Mouse (Mus musculus) midbrain, embryonic 11.5 days (tissue): ENCODE measurements at regions not wholly inside any gene's neighbourhood (a gene's known extent, or its start where the extent isn't known, plus 50 kb on each side); places are given as distances from the start of the nearest gene placed in this dataset.

Experiments used
- ATAC-seq: fragments of 200-750 bp; cut with Nextera tagmentation; 2 replicates; pipeline ENCODE4 v1.8.0; 2017; ENCODE audit warnings: moderate TSS enrichment, moderate library complexity; ENCODE audit not compliant: low FRiP score
- DNase-seq: peaks from one replicate; pipeline ENCODE4 v3.0.0; 2015; ENCODE audit warnings: low spot score; ENCODE audit errors: missing footprints
- H3K27ac ChIP-seq: fragments of 300-500 bp; sonication (generic); 2 replicates; pipeline ENCODE4 v1.5.1; 2014; ENCODE audit warnings: low read depth, low read length
- H3K27me3 ChIP-seq: fragments of 300-500 bp; sonication (generic); 2 replicates; pipeline ENCODE4 v1.6.1; 2014; ENCODE audit warnings: mild to moderate bottlenecking, low read length, moderate library complexity, mixed read lengths; ENCODE audit not compliant: control insufficient read depth, insufficient read depth
- H3K36me3 ChIP-seq: fragments of 300-500 bp; sonication (generic); 2 replicates; pipeline ENCODE4 v1.6.1; 2014; ENCODE audit warnings: mild to moderate bottlenecking, low read length, moderate library complexity, mixed read lengths; ENCODE audit not compliant: control insufficient read depth, insufficient read depth
- H3K4me1 ChIP-seq: fragments of 300-500 bp; sonication (generic); 2 replicates; pipeline ENCODE4 v1.6.1; 2014; ENCODE audit warnings: low read length; ENCODE audit not compliant: control insufficient read depth, insufficient read depth
- H3K4me2 ChIP-seq: fragments of 300-500 bp; sonication (generic); 2 replicates; pipeline ENCODE4 v1.6.1; 2014; ENCODE audit warnings: mild to moderate bottlenecking, moderate library complexity
- H3K4me3 ChIP-seq: fragments of 300-500 bp; sonication (generic); 2 replicates; pipeline ENCODE4 v1.5.1; 2014; ENCODE audit warnings: low read depth, low read length
- H3K9ac ChIP-seq: fragments of 300-500 bp; sonication (generic); 2 replicates; pipeline ENCODE4 v1.6.1; 2014; ENCODE audit warnings: low read length
- H3K9me3 ChIP-seq: fragments of 300-500 bp; sonication (generic); 2 replicates; pipeline ENCODE4 v1.6.1; 2016; ENCODE audit warnings: low read length; ENCODE audit not compliant: control insufficient read depth
- WGBS: fragments of 180-500 bp; shearing (Covaris S2); extraction: QIAGEN DNeasy Blood & Tissue Kit; methylation state at CpG from one replicate; pipeline ENCODE4 v1.1.7; 2014; 5-methylcytosine and 5-hydroxymethylcytosine counted together

DNA sequence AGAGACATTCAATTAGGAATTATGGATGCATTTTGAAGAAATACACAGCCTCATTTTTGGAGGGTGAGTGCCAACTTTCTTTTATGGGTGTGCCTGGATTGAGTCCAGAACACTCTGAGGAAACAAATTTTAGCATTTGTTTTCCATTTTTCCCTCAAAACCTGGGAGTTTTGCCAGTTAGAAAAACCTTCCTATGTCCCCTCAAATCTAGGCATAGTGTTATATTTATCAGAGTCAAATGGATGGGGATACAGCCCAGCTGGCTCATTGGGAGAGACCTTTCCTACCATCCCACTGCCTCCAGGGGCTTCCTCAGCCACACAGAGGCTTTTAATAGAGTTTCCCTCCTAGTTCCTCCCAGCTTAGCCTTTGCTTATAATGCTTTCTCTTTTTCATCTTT is 290.0 kb upstream of the N4bp1 start:
- no peak overlapping the region for H3K27ac ChIP-seq
- no peaks in the 10 kb centered on the region for H3K27me3 ChIP-seq
- H3K9me3 ChIP-seq = no peaks in the 10 kb centered on the region
- no peaks in the 10 kb centered on the region for H3K36me3 ChIP-seq
- H3K4me3 ChIP-seq = no peak overlapping the region
- peak; percentile 12 for DNase-seq
- no peaks in the 10 kb centered on the region for H3K4me1 ChIP-seq
- no peak overlapping the region for H3K4me2 ChIP-seq
- no peak overlapping the region for H3K9ac ChIP-seq
- ATAC-seq = no peak

DNA sequence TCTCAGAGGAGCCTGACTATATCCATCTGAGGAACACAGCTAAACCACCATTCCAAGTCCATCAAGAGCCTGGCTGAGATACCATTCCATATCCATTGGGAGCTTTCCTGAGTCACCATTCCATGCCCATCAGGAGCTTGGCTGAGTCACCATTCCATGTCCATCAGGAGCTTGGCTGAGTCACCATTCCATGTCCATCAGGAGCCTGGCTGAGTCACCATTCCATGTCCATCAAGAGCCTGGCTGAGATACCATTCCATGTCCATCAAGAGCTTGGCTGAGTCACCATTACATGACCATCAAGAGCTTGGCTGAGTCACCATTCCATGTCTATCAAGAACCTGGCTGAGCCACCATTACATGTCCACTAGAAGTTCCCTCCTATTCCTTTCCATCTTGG is 288.7 kb upstream of the N4bp1 start:
- ATAC-seq (no peak), DNase-seq (peak; percentile 19)
- Histone ChIP-seq H3K9me3 (no peaks in the 10 kb centered on the region), H3K36me3 (no peaks in the 10 kb centered on the region), H3K4me3 (no peak overlapping the region), H3K27ac (no peak overlapping the region), H3K4me1 (no peaks in the 10 kb centered on the region), H3K4me2 (no peak overlapping the region), H3K27me3 (no peaks in the 10 kb centered on the region), H3K9ac (no peak overlapping the region)

DNA sequence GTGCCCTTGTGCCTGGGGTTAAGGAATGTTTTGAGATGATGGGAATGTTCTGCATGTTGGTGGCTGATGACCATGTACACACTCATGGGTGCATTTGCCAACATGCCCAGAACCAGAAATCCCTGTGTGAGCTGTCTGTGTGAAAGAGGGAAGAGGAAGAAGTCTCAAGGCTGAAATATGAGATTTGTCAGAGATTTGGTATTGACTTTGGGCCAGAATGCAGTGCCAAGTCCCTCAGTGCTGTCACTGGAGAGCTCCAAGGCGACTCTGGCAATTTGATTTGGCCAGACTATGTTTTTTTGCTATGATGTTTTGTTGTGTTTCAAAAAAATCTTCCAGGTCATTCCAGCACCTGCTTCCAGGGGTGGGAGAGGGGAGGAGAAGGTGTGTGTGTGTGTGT is 281.7 kb upstream of the N4bp1 start:
- H3K9ac ChIP-seq = no peak overlapping the region
- DNase-seq = no peak
- no peak overlapping the region for H3K4me3 ChIP-seq
- no peaks in the 10 kb centered on the region; the same call in 1 of the 2 replicates for H3K27me3 ChIP-seq
- H3K9me3 ChIP-seq = no peaks in the 10 kb centered on the region
- H3K27ac ChIP-seq = no peak overlapping the region
- no peaks in the 10 kb centered on the region for H3K36me3 ChIP-seq
- no peaks in the 10 kb centered on the region for H3K4me1 ChIP-seq
- no peak for ATAC-seq
- H3K4me2 ChIP-seq = no peak overlapping the region
- WGBS = 86% methylated on average over 1 of the region's 1 CpGs

DNA sequence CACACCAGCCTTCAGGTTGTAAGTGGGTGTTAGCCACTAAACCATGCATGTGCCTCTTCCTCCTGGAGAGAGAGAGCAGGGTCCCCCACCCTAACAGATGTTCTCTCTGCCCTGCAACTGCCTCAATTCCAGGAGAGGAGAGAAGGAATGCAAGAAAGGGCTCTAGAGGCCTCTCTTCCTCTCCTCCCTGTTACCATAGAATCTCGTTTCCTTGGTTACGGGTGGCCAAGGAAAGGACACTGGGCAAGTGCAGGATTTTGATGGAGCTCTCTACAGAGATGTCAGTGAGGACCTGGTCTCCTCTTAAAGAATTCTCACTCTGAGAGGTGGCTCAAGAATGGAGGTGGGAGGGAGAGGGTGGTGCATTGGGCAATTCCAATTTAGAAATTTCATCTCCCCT is 275.4 kb upstream of the N4bp1 start:
- peaks cover 17% of the 10 kb centered on the region; the same call in 1 of the 2 replicates for H3K4me1 ChIP-seq
- H3K4me3 ChIP-seq = no peak overlapping the region
- peaks cover 2% of the 10 kb centered on the region for H3K27me3 ChIP-seq
- WGBS = 59% methylated on average over 2 of the region's 2 CpGs
- no peak overlapping the region for H3K4me2 ChIP-seq
- H3K9me3 ChIP-seq = no peaks in the 10 kb centered on the region
- no peak overlapping the region for H3K27ac ChIP-seq
- H3K36me3 ChIP-seq = no peaks in the 10 kb centered on the region
- DNase-seq = peak; percentile 87
- no peak overlapping the region for H3K9ac ChIP-seq
- ATAC-seq = no peak

DNA sequence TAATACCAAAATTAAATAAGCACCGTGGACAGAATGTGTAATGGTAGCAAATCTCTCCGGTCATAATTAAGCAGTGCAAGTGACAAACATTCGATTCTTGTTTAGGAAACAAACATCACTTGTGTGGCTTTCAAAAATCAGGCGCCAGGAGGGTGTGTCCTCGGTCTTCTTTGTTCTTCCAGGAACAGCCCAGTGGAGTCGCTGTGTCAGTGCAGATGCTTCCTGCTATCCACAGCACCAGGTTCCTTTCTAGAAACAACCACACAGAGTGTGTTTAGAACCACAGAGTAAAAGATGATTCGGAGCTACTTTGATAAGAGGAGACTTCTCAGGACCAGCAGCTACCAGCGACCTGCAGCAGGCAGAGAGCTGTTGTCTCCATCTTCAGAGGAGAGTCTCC is 273.3 kb upstream of the N4bp1 start:
- H3K27ac ChIP-seq = no peak overlapping the region
- H3K4me2 ChIP-seq = no peak overlapping the region
- WGBS = 41% methylated on average over 8 of the region's 8 CpGs
- DNase-seq (peak; percentile 89), ATAC-seq (no peak)
- H3K4me3 ChIP-seq = no peak overlapping the region
- H3K36me3 ChIP-seq = no peaks in the 10 kb centered on the region
- H3K4me1 ChIP-seq = peaks cover 19% of the 10 kb centered on the region
- H3K9ac ChIP-seq = no peak overlapping the region
- H3K27me3 ChIP-seq = peaks cover 2% of the 10 kb centered on the region
- no peaks in the 10 kb centered on the region for H3K9me3 ChIP-seq

DNA sequence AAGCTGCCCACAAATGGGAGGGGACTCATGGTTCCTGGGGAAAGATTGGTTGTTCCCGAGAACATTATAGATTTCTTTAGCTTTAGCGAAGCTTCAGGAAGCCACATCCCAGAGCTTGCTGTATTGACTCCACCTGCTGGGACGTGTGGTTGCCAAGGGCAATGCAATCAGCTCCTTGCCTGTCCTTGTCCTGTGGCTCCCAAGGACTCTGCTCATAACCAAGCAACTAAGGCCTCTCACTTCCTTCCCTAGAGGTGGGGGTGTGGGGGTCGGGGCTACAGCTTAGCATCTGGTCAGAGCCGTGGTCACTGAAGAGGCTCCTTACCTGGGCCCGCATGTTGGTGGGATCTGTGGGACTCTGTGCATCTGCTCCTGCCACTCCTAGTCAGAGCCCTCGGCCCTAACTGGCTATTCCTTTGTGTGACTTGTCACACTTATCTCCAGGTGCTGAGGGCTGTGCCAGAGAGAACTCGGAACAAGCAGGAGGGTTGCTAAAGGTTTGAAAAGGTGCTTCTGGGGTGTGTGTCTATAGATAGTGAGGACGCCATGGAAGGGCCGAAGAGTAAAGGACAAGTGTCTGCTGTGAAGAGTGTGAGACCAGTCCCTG is 270.9 kb upstream of the N4bp1 start:
- Histone ChIP-seq H3K36me3 (no peaks in the 10 kb centered on the region), H3K4me2 (no peak overlapping the region), H3K9me3 (no peaks in the 10 kb centered on the region), H3K4me1 (peaks cover 37% of the 10 kb centered on the region), H3K9ac (no peak overlapping the region), H3K27me3 (peaks cover 2% of the 10 kb centered on the region), H3K27ac (no peak overlapping the region), H3K4me3 (no peak overlapping the region)
- WGBS = 76% methylated on average over 10 of the region's 10 CpGs
- ATAC-seq = no peak
- no peak for DNase-seq

DNA sequence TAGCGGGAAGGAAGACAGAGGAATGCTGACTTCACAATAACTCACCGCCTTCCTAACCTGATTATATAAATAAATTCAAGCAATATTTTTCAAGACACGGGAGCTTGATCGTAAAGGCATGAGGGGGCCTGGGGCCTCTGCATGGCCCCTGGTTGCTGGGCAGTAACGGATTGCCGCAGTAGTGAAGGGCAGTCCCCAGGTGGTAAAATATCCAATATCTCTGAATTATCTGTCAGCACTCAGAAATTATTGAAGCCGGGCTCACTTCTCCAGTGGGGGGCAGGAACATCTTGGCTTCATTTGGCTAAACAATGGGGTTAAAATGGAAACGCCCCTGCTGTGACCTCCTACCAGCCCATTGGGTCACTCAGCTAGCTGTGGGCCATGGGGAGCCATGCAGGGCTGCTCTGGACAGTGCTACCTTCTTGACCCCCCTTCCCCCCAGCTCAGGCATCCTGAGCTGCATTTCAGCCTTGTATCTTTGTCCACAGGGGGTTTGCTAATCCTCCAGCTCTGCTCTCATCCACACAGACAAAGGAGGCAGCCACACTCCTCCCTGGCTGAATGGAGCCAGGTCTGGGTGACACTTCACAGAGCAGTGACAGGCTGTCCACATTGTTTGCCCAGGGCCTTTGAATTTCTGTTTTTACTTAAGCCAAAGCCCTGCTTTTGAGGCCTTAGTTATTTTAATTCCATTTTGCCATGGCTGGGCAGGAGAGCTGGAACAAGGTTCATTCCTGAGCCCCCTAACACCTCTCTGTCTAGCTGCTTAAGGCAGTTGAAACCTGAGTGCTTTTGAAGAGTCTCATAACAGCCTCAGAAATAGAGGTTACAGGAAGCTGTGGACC is 267.2 kb upstream of the N4bp1 start:
- DNase-seq (peak; percentile 96), ATAC-seq (peak; percentile 94)
- no peak overlapping the region for H3K4me2 ChIP-seq
- H3K4me3 ChIP-seq = no peak overlapping the region
- peaks cover 2% of the 10 kb centered on the region for H3K27me3 ChIP-seq
- peak overlapping the region; percentile 80 for H3K27ac ChIP-seq
- peaks cover 21% of the 10 kb centered on the region for H3K4me1 ChIP-seq
- H3K9ac ChIP-seq = peak overlapping the region; percentile 9; the same call in 1 of the 2 replicates
- no peaks in the 10 kb centered on the region for H3K9me3 ChIP-seq
- H3K36me3 ChIP-seq = no peaks in the 10 kb centered on the region
- WGBS = 3% methylated on average over 8 of the region's 8 CpGs

DNA sequence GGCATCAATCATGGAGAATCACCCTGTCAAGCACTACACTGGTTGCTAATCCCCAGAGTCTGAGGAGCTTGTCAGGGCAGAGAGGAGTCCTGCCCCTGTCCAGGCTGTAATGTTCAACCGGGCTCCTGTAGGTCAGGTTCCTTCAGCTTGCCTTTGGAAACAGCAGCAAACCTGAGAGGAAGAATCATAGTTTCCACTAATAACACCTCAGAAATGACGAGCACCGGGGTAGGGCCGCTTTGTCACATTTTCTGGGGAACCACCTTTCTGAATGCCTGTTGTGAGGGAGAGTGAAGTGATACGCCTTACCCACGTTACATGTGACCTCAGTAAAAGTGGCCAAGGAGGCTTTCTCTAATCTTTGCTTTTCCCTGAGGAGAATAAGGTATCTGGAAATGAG is 263.8 kb upstream of the N4bp1 start:
- DNase-seq (no peak), ATAC-seq (no peak)
- Histone ChIP-seq H3K27me3 (no peaks in the 10 kb centered on the region), H3K9ac (no peak overlapping the region), H3K4me2 (no peak overlapping the region), H3K4me1 (peaks cover 21% of the 10 kb centered on the region), H3K27ac (no peak overlapping the region), H3K9me3 (peaks cover 4% of the 10 kb centered on the region; the same call in 1 of the 2 replicates), H3K36me3 (no peaks in the 10 kb centered on the region), H3K4me3 (no peak overlapping the region)
- WGBS = 88% methylated on average over 6 of the region's 6 CpGs

DNA sequence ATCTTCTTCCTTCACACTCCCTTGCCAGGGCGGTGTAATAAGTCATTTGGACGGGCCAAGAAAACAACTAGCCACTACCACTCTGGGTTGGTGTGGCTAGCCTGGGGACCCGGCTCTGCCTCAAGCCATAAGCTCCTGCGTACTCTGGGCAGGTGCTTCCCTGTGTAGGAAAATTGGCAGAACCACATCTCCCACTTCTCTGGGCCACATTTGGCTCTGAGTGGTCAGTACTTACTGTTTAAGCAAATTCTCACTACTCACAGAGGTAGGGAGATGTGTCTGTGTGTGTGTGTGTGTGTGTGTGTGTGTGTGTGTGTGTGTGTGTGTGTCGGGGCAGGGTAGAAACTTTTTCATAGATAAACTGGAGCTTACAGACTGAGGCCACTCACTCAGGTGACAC is 262.6 kb upstream of the N4bp1 start:
- 91% methylated on average over 5 of the region's 5 CpGs for WGBS

More for the DNA sequence above, 262.6 kb upstream of the N4bp1 start:
- Histone ChIP-seq H3K36me3 (no peaks in the 10 kb centered on the region), H3K27me3 (no peaks in the 10 kb centered on the region), H3K4me3 (no peak overlapping the region), H3K9ac (no peak overlapping the region), H3K27ac (no peak overlapping the region), H3K9me3 (peaks cover 4% of the 10 kb centered on the region; the same call in 1 of the 2 replicates), H3K4me2 (no peak overlapping the region), H3K4me1 (peaks cover 12% of the 10 kb centered on the region)
- DNase-seq (no peak), ATAC-seq (no peak)
